Mouse (Mus musculus) skeletal muscle tissue, adult 2 months (tissue): ENCODE data around the gene Fer.
"Not testable (repeated sequence)": the region's sequence is repeated elsewhere in the genome, so short reads cannot be mapped to it uniquely, and the experiment has no call there.

Source experiments
- DNase-seq: peaks from one replicate; pipeline ENCODE4 v3.0.0-alpha.2; 2012; ENCODE audit warnings: low read depth, low spot score

The Fer gene

DNA sequence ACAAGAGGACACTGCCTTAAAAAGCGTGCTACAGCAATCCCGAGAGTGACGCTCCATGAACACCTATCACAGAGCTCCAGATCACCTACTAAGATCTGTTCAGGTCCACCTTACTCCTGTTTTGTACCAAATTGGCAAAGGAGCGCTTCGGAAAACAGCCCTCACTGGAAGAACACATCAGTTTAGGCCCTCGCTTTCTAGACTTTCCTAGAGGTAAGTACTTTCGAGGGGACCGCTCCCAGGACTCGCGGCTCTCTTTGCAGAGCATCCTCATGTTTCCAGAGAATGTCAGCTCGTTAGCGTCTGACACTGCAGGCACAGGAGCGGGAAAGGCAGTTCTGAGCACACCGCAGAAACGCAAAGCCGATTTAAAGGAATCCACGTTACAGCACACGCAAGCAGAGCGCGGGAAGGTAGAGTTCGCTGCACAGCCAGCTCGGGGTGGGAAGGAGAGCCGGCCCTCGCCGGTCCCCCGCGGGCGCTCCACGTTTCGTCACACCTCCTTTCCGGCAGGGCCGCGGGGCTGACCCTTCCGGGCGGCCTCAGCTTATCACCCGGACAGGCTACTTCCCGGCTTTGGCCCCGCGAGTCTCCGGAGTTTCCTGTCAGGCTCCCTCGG is at the start of gene Fer:
Fer (plus strand) TSS at position 51 of the 619 bp plus-strand sequence.
- peak; percentile 10 for DNase-seq

DNA sequence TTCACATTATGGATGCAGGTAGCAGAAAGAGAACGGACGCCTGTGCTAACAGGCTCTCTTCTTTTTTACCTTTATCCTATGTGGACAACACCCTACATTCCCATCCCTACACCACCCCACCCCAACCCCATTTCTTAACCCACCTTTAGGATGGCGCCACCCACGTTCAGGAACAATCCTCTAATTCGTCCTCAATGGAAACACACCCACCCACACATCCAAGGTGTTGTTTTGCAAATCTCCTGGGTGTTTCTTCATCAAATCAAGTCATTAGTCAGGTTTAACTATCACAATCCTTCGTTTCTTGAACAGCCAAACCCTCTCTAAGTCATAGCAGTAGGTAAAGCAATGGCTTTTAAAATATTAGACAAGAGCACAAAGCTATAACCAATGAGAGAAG is 49.3 kb upstream of the Fer start:
- no peak for DNase-seq

DNA sequence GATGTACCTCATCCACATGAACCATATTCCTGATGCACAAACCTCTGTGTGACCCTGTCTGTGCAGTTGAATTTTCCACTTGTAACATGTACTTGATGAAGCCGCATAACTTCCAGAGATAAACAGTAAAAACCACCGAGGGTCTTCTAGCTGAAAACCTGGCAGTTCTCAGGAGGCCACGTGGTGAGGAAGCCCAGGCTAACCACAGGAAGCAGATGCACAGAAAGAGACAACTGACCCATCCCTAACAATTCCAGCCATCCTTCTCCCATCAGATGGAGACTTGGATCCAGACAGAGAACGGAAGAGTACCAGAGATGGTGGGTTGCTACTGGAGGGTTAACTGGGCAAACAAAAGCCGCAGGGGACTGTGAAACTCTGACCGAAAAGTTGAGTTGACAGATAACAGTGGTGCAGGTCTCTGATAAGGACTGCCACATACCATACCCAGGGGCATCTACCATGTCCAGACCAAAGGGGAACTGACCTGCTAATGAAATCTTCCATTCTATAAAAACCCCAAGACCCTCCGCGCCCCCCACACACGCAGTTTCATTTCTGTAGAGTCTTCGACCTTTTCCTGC is 44.3 kb upstream of the Fer start:
- no peak for DNase-seq

DNA sequence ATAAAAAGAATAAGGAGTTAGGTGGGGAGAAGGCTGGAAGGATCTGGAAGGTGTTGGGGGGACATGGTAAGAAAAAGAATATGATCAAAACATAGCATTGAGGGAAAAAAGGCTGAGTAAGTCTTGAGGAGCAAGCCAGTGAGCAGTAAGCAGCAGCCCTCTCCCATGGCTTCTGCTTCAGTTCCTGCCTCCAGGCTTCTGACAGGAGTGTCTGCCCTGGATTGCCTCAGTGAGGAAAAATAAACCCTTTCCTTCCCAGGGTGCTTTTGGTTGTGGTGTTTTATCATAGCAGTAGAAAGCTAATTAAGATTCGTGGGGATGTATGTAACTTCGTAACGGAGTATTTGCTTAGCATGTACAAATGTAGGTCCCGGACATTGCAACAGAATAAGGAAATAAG is 38.7 kb upstream of the Fer start:
- DNase-seq = no peak

DNA sequence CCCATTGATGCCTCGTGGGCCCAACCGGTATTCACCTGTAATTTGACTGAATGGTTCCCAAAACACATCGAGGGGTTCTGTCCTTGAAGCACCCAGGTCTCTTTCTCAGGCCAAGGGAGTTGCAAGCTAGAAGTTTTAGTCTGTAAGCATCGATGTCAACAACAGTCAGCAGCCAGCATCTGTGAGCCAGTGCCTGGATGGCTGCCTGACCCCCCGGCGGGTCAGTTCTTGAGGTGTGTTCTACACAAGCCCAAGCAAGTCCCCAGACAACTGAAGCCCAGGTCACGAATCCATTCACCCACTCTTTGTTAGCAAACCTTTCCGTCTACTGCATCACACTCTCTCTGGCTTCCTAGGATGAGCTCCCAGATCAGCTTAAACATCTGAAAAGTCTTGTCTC is 36.7 kb upstream of the Fer start:
- no peak for DNase-seq

DNA sequence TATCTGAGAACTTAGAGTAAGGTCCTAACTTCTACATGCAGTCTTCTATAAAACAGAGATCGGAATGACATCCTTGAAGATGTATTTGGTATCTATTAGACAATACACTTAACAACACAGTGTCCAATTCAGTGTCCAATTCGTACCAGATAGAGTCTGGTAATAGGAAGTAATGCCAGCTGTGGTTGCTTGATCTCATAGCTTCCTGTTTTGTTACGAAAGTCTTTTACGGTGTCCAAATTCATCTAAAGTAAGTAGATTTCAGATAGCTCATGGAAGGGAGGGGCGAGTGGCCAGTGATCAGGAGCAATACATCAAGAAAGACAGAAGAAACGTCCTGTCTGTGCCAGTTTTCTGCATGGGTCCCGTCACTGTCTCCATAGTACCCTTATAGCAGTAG is 36.1 kb upstream of the Fer start:
- DNase-seq = no peak

DNA sequence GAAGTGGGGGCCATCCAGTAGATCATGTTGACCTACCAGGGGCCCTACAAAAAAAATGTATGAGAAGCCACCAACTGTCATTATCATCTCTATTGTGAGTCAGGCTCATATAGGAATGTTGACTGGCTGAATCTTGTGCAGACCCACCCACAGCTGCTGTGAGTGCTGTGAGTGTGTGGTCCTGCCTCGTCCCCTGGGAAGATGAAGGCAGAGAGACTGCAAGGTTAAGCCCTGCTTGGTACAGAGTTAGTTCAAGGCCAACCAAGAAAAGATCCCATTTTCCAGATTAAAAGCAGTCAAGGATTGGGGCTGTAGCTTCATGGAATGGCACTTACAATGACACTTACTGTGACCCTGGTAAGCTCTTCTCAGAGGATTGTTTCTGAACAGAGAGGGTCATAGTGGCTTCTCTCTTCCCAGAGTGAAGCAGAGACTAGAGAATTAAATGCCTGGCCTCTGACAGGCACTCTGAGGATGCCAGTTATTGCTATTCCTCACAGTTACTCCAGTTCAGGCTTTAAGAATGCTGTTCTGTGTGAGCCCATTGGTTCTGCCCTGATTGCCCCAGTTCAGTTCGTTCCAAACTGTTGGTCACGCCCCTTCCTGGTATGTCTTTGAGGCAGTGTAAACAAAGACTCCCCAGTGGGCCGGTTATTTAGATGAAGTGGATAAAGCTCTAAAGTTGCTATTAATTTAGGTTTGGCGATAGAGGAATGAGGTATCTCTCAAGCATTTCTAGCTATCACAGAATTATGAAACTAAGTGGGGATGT is 34.1 kb upstream of the Fer start:
- DNase-seq = no peak

DNA sequence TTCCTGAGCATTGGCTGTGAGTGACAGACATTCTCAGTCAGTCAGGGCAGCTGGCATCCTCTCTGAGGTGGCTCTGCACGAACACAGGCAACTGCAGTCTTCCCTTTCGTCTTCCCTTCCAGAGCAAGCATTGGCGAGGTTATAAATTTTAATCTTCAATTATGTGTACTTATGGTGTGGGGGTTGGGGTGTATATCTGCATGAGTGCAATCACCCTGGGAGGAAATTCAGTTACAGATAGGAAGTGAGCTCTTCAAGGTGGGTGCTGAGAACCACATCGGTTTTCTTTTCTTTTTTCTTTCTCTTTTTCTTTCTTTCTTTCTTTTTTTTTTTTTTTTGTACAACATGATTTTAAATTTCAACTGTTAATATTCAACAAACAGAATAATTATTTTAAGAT is 31.3 kb upstream of the Fer start:
- DNase-seq = no peak

DNA sequence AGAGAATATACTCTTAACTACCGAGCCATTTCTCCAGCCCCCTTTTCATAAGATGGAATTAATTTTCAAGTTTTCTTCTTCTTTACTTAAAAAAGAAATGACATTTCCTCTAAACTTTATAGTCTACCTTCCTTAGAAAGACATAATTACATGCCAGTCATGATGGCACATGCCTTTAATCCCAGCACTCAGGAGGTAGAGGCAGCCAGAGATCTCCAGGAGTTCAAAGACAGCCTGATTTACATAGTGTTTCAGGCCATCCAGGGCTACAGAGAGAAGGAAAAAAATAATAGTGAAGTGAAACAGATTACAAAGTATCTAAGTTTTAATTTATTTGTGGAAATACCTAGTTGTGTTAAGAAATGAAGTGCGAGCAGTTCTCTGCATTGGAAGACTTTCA is 26.6 kb upstream of the Fer start:
- DNase-seq = no peak

DNA sequence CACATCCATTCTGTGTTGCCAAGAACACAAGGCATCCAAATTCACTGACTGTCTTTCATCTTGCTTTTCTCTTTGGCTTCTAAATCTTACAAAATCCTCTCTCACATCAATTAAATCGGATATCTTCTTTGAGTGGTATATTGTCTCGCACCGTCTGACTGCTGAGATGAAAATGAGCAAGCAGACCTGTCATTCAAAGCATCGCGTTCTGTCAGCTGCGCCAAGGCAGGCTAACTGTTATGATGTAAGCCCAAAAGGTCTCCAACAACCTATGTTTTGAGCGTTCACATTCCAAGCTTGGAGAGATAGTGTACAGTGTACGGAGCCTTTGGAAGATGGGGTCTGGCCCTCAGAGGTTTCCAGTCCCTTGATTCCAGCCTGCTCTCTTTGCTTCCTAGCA is 26.2 kb upstream of the Fer start:
- DNase-seq = no peak

DNA sequence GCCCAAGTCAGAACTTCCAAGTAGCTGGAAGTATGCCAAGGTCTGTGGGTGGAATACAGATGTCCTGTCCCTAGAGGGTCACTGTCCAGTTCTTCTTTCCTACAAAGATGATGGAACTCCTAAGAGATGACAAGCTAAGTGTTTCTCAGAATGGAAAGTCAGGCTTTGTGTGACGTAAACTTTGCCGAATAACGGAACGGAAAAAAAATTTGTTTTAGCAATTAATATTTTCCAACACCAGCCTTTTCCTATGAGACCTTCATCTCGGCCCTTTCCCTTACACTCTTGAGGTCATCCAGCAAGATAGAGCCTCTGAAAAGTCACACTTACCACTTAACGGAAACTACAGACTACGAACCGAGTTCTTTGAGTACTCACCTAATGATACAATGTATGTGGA is 24.7 kb upstream of the Fer start:
- DNase-seq = no peak

DNA sequence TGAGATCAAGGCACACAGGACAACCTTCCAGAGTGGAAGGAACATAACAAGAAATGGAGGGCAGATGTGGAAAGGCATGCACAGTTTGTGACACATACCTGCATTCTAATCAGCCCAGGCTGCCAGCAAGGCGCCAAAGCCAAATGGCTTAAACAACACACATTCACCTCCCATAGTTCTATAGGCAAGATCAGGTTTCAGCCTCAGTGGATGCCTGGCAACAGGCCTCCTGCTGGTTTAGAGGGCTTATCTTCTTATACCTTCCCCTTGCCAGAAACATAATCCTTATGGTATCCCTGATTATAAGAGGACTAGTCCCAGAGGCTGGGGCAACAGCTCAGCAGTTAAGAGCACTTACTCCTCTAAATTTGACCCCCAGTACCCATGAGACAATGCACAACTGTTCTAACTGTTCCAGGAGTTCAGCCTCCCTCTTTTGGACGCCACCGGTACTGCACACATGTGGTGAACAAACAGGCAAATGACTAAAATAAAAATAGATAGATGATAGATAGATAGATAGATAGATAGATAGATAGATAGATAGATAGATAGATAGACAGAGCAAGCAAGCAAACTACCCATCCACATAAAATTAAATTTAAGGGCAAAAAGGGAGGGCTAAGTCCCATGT is 23.1 kb upstream of the Fer start:
- no peak for DNase-seq

DNA sequence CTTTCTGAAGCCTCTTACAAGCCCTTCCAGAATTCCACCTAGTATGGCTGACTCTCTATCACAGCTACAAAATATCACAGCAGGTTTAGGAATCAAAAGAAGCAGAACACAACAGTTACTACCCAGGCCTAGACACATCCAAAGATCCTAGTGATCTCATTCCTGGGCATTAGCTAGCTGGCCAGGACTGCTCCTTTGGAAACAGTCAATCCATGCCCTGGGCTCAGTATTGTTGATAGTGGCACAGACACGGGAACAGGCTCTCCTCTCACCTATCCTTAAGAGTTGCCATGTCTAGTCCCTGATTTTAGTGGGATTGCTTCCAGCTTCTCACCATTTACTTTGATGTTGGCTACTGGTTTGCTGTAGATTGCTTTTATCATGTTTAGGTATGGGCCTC is 20.6 kb upstream of the Fer start:
- DNase-seq = no peak

DNA sequence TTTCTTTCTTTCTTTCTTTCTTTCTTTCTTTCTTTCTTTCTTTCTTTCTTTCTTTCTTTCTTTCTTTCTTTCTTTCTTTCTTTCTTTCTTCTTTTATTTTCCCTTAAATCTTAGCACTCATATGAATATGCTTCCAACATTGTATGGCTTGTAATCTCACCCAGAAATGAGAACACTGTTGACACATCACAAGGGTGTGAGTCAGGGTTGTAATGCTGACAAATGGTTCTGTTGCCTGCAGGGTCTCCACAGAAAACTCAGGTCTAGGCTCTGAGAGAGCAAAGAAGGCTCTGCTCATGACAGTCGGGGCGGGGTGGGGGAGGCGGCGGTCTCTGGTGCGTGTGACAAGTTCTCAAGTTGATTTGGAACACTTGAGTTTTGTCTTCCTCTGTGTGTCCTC is 17.9 kb upstream of the Fer start:
- DNase-seq = no peak

DNA sequence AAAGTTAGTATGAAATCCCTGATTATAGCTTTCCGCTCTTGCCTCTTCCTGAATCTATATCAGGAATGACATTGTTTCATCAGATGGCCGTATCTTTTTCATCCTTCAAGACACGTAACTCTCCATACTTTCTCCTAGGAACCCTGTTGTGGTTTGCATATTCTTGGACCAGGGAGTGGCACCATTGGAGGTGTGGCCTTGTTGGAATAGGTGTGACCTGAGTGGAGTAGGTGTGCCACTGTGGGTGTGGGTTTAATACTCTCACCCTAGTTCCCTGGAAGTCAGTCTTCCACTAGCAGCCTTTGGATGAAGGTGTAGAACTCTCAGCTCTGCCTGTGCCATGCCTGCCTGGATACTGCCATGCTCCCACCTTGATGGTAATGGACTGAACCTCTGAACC is 17.1 kb upstream of the Fer start:
- not testable (repeated sequence) for DNase-seq

DNA sequence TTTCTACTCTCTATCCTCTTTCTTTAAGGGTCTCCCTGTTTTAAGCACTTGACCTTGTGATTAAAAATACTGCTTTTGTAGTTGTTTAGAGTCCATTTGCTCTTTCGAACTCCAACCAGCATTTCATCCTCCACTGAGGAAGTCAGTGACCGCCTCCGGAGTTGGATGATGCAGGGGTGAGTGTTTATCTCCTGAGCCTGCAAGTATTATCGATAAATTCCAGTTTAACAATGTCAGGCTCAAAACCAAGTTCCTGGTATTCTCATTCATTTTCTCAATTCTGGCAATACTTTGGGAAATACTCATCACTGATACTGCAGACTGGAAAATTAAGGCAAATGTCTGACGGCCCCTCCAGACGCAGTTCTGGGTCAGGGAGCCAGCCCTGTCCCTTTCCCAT is 13.7 kb upstream of the Fer start:
- no peak for DNase-seq

DNA sequence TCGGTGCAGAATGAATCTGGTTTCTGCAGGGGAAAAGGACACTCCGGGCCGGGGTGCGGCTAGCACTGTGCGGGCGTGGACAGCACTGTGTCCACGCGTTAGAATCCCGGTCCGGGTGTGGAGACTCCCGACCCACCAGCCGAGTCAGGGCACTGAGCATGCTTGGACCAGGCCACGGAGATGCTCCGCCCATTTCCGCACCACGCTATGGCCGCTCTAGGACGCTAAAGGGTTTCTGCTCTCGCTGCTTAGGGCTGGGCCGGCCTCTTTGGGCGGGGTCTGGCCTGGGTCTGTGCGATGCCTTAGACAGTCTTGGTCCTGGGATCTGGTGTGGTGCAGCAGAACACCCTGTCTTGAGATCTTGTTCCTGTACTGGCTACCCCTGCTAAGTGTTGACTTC is 13.3 kb upstream of the Fer start:
- peak; percentile 76 for DNase-seq

DNA sequence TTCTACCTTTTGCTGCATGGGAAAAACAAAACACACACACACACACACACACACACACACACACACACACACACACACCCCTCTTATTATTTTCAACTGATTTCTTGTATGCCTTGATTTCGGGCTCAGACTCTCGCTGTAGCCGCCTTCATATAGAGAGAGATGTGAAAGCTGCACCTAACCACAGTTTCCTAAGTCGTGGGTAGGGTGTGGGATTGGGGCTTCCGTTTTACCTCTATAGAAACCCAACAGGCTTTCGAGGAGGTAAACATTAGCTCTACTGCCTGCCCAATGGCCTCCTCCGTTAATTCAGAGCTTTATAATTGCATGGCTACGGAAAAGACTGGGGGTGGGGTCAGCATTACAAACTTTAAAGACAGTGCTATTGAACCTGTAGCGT is 12.8 kb upstream of the Fer start:
- no peak for DNase-seq

DNA sequence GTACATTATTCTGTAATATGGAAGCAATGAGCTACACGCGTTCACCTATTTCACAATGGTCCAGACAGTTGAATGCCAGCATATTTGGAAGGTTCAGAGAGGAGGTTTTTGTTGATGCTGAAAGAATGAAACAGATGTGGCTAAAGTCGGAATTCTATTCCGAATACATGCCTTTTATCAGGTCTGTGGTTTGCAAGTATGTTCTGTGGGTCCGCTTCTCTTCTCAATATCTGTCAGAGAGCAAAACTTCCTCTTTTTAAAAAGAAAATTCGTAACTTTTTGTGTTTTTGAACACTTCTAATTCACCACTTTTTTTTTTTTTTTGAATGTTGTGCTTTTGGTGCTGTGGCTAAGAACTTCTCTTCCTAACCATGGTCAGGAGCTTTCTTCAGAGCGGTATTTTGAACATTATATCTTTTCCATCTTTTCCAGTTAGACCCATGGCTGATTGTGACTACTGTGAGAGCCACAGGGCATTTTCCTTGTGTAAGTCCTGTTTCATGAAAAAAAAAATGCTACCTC is 5.8 kb upstream of the Fer start:
- DNase-seq = no peak

DNA sequence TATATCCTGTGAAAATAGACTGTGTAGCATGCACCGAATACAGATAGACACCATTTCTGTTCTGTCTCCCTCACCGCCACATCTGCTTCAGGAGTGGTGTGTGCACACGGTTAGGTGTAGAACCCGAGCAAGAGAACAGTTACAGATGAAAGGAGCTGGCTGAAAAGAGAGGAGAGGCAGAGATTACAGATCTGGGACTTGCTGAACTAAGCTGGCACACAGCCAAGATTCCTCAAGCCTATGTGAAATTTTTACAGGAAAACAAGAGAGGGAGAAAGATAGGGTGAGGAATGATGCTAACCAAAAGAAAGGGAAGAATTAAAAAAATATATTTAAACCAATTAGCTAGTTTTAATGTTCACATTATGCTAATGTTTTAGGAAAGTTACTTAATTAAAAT is 1.9 kb upstream of the Fer start:
- no peak for DNase-seq

DNA sequence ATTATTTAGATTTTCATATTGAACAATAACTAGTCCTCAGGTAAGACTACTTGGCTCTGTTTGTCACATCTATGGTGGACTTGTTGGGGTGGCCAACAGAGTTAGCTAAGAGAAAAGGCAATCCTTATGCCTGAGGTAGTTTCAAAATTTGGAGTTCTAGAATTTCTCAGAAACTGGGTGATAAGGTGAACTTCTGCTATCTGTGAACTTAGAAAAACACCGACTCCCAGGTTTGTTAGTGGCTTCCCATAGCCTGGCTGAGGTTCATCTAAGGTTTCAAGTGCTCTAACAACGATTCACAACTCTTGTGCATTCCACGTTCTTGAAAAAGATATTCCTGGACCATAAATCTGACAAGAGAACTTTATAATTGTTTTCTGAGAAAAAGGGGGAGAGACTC is 463 bp upstream of the Fer start:
- DNase-seq = no peak

DNA sequence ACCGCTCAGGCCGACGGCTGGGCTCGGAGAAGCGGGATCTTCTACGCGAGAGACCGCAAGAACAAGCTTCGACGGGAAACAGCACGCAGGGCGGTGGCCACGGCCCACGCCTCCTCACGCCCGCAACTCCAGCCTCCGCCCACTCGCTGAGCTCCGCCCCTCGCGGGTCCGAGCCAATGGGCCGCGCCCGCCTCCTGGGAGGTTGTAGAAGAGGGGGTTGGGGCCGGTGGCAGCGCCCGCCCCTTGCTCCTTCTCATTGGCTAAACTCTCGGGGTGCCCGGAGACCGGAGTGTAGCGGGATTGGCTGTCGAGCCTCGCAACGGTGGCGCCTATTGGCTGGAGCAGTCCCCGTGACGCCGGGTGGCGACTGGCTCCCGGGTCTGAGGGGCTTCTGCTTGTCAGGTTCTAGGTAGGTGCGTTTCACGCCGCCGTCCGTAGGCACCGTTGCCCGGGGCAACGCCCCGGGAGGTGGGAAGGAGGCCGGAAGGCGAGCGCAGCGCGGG is 836 bp downstream of the Fer start, which contains the start of gene A930002H24Rik:
A930002H24Rik (minus strand) TSS at position 145 of the 503 bp plus-strand sequence.
- DNase-seq = peak; percentile 96
